Mouse (Mus musculus): ENCODE data around the gene Cdk10. TPM values are rescaled to one million over a fixed set of nuclear protein-coding genes. Genes with fewer than 3 reads are reported as not detected.
"Not testable (repeated sequence)": the region's sequence is repeated elsewhere in the genome, so short reads cannot be mapped to it uniquely, and the experiment has no call there.

Gene Cdk10
- polyA plus RNA-seq, 1 experiment from 2014 or later: 8.9 TPM

- no peak overlapping the region for H3K4me2 ChIP-seq
- no peaks in the 10 kb centered on the region for H3K9me3 ChIP-seq (replicated peaks)
- WGBS (ENCODE audit: insufficient replicate concordance): 67% methylated on average over 8 of the region's 8 CpGs
- no peaks in the 10 kb centered on the region for H3K27me3 ChIP-seq
- peaks cover 28% of the 10 kb centered on the region for H3K4me1 ChIP-seq (replicated peaks)
- peaks cover 37% of the 10 kb centered on the region for H3K36me3 ChIP-seq (replicated peaks)
- no peak overlapping the region for H3K27ac ChIP-seq (replicated peaks)
- no peak for ATAC-seq (ENCODE audit: insufficient read depth)
- H3K9ac ChIP-seq: no peak overlapping the region
- no peak overlapping the region for H3K4me3 ChIP-seq (replicated peaks)
Measured at GRCm38 (mm10) chr8:123248596-123248995, 24.0 kb downstream of the Cdk10 start.

DNA sequence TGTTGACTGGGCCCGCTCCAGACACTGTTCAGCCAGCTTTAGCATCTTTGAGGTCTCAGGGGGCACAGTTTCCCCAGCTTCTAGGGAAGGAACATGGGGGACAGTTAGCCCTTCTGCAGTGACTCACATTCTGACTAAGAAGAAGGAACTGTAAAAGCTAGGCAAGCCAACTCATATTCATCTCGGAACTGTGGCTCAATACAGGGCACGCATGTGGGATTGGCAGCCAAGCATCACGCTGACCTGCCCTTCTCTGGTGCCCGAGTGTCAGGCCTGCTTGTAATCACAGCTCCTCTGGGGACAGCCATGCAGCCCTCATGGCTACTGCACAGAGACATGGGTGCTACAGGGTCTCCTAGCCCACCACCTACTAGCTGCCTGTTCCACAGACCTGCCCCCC lies 26.3 kb downstream of the Cdk10 start:
- no peak overlapping the region for H3K27ac ChIP-seq (replicated peaks)
- H3K9ac ChIP-seq: no peak overlapping the region
- H3K4me3 ChIP-seq (replicated peaks): no peak overlapping the region
- no peak for ATAC-seq (ENCODE audit: insufficient read depth)
- H3K9me3 ChIP-seq (replicated peaks): no peaks in the 10 kb centered on the region
- peaks cover 34% of the 10 kb centered on the region for H3K4me1 ChIP-seq (replicated peaks)
- H3K4me2 ChIP-seq: no peak overlapping the region
- WGBS (ENCODE audit: insufficient replicate concordance): 90% methylated on average over 5 of the region's 5 CpGs
- peaks cover 31% of the 10 kb centered on the region for H3K36me3 ChIP-seq (replicated peaks)
- no peaks in the 10 kb centered on the region for H3K27me3 ChIP-seq

DNA sequence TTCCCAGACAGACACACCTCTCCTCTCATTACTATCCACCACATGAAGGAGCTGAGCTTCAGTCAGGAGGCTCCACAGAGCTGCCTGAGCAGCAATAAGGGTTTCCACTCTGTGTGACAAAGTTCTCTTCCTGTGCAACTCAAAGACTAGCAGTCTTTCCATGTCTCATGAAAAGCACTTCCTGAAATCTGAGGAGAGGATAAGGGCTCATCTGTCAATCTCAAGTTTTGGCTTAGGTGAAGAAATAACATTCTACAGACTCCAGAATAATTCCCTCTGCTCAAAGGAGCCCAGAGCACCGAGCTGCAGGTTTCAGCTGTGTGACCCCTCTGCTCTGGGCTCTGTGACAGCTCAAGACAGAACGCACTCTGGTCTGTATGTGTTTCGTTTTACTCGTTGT lies 28.3 kb downstream of the Cdk10 start:
- Histone ChIP-seq H3K9ac (peak overlapping the region; percentile 94), H3K27me3 (no peaks in the 10 kb centered on the region), H3K36me3 (replicated peaks) (peaks cover 32% of the 10 kb centered on the region), H3K4me1 (replicated peaks) (peaks cover 40% of the 10 kb centered on the region), H3K9me3 (replicated peaks) (no peaks in the 10 kb centered on the region), H3K4me3 (replicated peaks) (peak overlapping the region; percentile 98), H3K27ac (replicated peaks) (peak overlapping the region; percentile 88), H3K4me2 (peak overlapping the region; percentile 97)
- no peak for ATAC-seq (ENCODE audit: insufficient read depth)
- WGBS (ENCODE audit: insufficient replicate concordance): 49% methylated on average over 4 of the region's 4 CpGs

- under 1% methylated on average over 40 of the region's 40 CpGs for WGBS (ENCODE audit: insufficient replicate concordance)
- no peaks in the 10 kb centered on the region for H3K27me3 ChIP-seq
- H3K9ac ChIP-seq: peak overlapping the region; percentile 94
- H3K4me2 ChIP-seq: peak overlapping the region; percentile 97
- H3K36me3 ChIP-seq (replicated peaks): peaks cover 38% of the 10 kb centered on the region
- H3K4me3 ChIP-seq (replicated peaks): peak overlapping the region; percentile 98
- H3K27ac ChIP-seq (replicated peaks): peak overlapping the region; percentile 88
- H3K4me1 ChIP-seq (replicated peaks): peaks cover 40% of the 10 kb centered on the region
- no peaks in the 10 kb centered on the region for H3K9me3 ChIP-seq (replicated peaks)
- ATAC-seq (ENCODE audit: insufficient read depth): peak; percentile 35
Measured at GRCm38 (mm10) chr8:123253451-123254098, 28.9 kb downstream of the Cdk10 start.

GRCm38 (mm10) chr8:123254099-123254885 lies 29.6 kb downstream of the Cdk10 start, which contains the start of the genes Zfp276 and Vps9d1:
TSS of gene Zfp276 (plus strand) at chr8:123254195.
TSS of gene Vps9d1 (minus strand) at chr8:123254348.
- H3K27me3 ChIP-seq: no peaks in the 10 kb centered on the region
- peak; percentile 96 for ATAC-seq (ENCODE audit: insufficient read depth)
- H3K4me3 ChIP-seq (replicated peaks): peak within 1 kb of the TSS; percentile 98
- peak within 1 kb of the TSS; percentile 97 for H3K4me2 ChIP-seq
- H3K36me3 ChIP-seq (replicated peaks): peaks cover 45% of the 10 kb centered on the region
- no peaks in the 10 kb centered on the region for H3K9me3 ChIP-seq (replicated peaks)
- under 1% methylated on average over 99 of the region's 99 CpGs for WGBS (ENCODE audit: insufficient replicate concordance)
- peak within 1 kb of the TSS; percentile 88 for H3K27ac ChIP-seq (replicated peaks)
- H3K9ac ChIP-seq: peak within 1 kb of the TSS; percentile 94
- H3K4me1 ChIP-seq (replicated peaks): peaks cover 40% of the 10 kb centered on the region

DNA sequence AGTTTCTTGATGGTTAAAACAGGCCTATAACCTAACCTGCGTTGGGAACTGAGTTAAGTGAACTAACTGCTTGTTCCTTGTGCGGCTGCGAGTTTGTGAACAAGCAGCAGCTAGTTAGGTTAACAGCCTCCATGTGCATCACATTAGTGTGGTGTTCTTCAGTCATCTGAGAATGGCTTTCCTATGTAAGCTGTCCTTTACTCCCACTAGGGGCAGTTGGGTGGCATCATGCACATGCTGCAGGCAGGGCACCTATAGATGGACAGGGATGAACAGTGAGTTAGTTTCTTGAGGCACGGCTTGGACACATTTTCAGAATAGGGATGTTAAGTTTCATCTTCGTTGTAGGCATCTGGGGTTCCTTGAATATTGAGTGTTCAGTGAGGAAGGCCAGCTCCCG lies 30.5 kb downstream of the Cdk10 start:
- ATAC-seq (ENCODE audit: insufficient read depth): no peak
- no peaks in the 10 kb centered on the region for H3K27me3 ChIP-seq
- peak overlapping the region; percentile 98 for H3K4me3 ChIP-seq (replicated peaks)
- no peaks in the 10 kb centered on the region for H3K9me3 ChIP-seq (replicated peaks)
- WGBS (ENCODE audit: insufficient replicate concordance): 59% methylated on average over 6 of the region's 6 CpGs
- peak overlapping the region; percentile 97 for H3K4me2 ChIP-seq
- 0 out of 2 replicates have a peak overlapping the region, but pooled peaks have one; percentile 88 for H3K27ac ChIP-seq (replicated peaks)
- peak overlapping the region; percentile 94 for H3K9ac ChIP-seq
- peaks cover 53% of the 10 kb centered on the region for H3K36me3 ChIP-seq (replicated peaks)
- H3K4me1 ChIP-seq (replicated peaks): peaks cover 40% of the 10 kb centered on the region

DNA sequence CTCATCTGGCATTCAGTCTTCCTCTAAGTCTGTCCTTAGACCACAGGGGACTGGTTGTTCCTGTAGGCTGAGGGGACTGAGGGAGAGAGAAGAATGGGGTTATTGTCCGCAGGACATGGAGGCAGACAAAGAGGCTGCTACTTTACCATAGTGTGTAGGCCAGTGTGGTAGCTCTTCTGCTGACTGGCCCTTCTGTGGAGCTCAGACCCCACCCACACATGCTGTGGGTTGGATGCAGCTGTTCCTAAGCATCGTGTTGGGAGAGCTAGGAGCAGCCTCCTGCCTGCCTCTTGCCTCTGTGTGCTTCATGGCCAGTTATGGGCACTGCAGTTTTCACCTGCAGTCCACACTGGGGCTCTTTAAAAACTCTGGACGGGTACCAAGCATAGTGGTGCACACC lies 32.5 kb downstream of the Cdk10 start:
- Histone ChIP-seq H3K4me3 (replicated peaks) (no peak overlapping the region), H3K27ac (replicated peaks) (no peak overlapping the region), H3K36me3 (replicated peaks) (peaks cover 57% of the 10 kb centered on the region), H3K9me3 (replicated peaks) (no peaks in the 10 kb centered on the region), H3K9ac (no peak overlapping the region), H3K27me3 (no peaks in the 10 kb centered on the region), H3K4me1 (replicated peaks) (peaks cover 36% of the 10 kb centered on the region), H3K4me2 (no peak overlapping the region)
- WGBS (ENCODE audit: insufficient replicate concordance): 69% methylated on average over 3 of the region's 3 CpGs
- no peak for ATAC-seq (ENCODE audit: insufficient read depth)

DNA sequence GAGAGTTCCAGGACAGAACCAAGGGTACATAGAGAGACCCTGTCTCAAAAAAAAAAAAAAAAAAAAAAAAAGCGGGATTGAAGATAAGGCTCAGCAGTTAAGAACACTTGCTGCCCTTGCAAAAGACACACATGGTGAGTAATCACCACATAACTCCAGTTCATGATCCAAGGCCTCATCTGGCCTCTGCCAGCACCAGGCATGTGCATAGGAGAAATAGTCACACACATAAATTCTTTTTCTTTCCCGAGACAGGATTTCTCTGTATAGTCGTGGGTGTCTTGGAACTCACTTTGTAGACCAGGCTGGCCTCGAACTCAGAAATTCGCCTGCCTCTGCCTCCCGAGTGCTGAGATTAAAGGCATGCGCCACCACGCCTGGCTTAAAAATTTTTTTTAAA lies 33.0 kb downstream of the Cdk10 start:
- not testable (repeated sequence) for H3K27ac ChIP-seq (replicated peaks); H3K9ac ChIP-seq; H3K9me3 ChIP-seq (replicated peaks); H3K4me3 ChIP-seq (replicated peaks); H3K4me2 ChIP-seq; H3K27me3 ChIP-seq; ATAC-seq (ENCODE audit: insufficient read depth)
- Histone ChIP-seq H3K4me1 (replicated peaks) (peaks cover 31% of the 10 kb centered on the region), H3K36me3 (replicated peaks) (peaks cover 57% of the 10 kb centered on the region)
- WGBS (ENCODE audit: insufficient replicate concordance): 75% methylated on average over 8 of the region's 8 CpGs

DNA sequence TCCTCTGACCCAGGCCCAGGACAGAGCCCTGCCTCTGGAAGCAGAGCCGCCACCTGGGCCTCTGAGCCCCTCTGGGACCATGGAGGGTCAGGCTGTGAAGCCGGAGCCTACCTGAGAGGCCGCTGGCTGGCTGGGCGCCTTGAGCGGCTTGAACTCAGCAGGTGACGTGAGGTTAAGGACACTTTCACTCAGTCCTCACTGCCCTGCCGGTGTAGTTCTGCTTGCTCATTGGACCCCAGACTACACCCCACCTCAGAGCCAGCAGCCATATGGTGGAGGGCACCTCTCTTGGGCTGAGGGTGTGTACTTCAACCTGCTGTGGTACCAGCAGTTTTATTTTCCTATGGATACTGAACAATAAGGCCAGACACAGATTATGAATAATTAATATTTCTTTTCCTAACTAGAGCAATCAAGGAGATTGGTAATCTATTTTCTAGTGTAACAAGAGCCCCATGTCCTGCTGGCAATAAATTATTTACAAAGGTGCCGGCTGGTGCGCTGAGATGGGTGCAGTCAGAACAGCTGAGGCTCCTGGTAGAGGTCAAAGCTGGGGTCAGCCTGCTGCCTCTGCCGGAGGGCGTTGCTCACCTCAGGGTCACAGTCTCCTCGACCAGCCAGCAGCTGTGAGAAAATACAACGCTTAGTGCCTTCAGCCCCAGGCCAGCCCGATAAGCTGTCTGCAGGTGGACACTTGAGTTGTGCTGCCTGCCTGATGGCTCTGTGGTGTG lies 43.4 kb downstream of the Cdk10 start:
- H3K4me3 ChIP-seq (replicated peaks): no peak overlapping the region
- no peak overlapping the region for H3K27ac ChIP-seq (replicated peaks)
- H3K36me3 ChIP-seq (replicated peaks): peaks cover 83% of the 10 kb centered on the region
- 79% methylated on average over 14 of the region's 14 CpGs for WGBS (ENCODE audit: insufficient replicate concordance)
- peak; percentile 26; the same call in 1 of the 2 replicates for ATAC-seq (ENCODE audit: insufficient read depth)
- H3K4me1 ChIP-seq (replicated peaks): 0 out of 2 replicates have a peak, but pooled peaks cover 9% of the 10 kb centered on the region
- no peaks in the 10 kb centered on the region for H3K27me3 ChIP-seq
- no peaks in the 10 kb centered on the region for H3K9me3 ChIP-seq (replicated peaks)
- no peak overlapping the region for H3K9ac ChIP-seq
- H3K4me2 ChIP-seq: no peak overlapping the region

GRCm38 (mm10) chr8:123271147-123271546 lies 46.5 kb downstream of the Cdk10 start:
- Histone ChIP-seq H3K27me3 (no peaks in the 10 kb centered on the region), H3K9me3 (replicated peaks) (no peaks in the 10 kb centered on the region), H3K27ac (replicated peaks) (no peak overlapping the region), H3K9ac (no peak overlapping the region), H3K36me3 (replicated peaks) (peaks cover 71% of the 10 kb centered on the region), H3K4me2 (no peak overlapping the region), H3K4me1 (replicated peaks) (0 out of 2 replicates have a peak, but pooled peaks cover 9% of the 10 kb centered on the region), H3K4me3 (replicated peaks) (no peak overlapping the region)
- WGBS (ENCODE audit: insufficient replicate concordance): 81% methylated on average over 10 of the region's 10 CpGs
- ATAC-seq (ENCODE audit: insufficient read depth): no peak

GRCm38 (mm10) chr8:123271901-123272300 lies 47.3 kb downstream of the Cdk10 start:
- Histone ChIP-seq H3K36me3 (replicated peaks) (peaks cover 66% of the 10 kb centered on the region), H3K9me3 (replicated peaks) (no peaks in the 10 kb centered on the region), H3K4me1 (replicated peaks) (0 out of 2 replicates have a peak, but pooled peaks cover 9% of the 10 kb centered on the region), H3K27me3 (no peaks in the 10 kb centered on the region), H3K9ac (no peak overlapping the region), H3K4me2 (no peak overlapping the region), H3K27ac (replicated peaks) (no peak overlapping the region), H3K4me3 (replicated peaks) (no peak overlapping the region)
- WGBS (ENCODE audit: insufficient replicate concordance): 71% methylated on average over 4 of the region's 4 CpGs
- ATAC-seq (ENCODE audit: insufficient read depth): no peak

Measured in liver, embryonic 15.5 days (tissue).